Mouse (Mus musculus): ENCODE results near the gene Tmem170b. TPM values are rescaled to one million over a fixed set of nuclear protein-coding genes. Genes with fewer than 3 reads are reported as not detected.
A peak's percentile ranks its signal among the peaks of the same experiment; 100 is the strongest.

Gene Tmem170b
- polyA plus RNA-seq (2012; rRNA removed) = 19.9 and 21.6 TPM in 2 replicates

DNA sequence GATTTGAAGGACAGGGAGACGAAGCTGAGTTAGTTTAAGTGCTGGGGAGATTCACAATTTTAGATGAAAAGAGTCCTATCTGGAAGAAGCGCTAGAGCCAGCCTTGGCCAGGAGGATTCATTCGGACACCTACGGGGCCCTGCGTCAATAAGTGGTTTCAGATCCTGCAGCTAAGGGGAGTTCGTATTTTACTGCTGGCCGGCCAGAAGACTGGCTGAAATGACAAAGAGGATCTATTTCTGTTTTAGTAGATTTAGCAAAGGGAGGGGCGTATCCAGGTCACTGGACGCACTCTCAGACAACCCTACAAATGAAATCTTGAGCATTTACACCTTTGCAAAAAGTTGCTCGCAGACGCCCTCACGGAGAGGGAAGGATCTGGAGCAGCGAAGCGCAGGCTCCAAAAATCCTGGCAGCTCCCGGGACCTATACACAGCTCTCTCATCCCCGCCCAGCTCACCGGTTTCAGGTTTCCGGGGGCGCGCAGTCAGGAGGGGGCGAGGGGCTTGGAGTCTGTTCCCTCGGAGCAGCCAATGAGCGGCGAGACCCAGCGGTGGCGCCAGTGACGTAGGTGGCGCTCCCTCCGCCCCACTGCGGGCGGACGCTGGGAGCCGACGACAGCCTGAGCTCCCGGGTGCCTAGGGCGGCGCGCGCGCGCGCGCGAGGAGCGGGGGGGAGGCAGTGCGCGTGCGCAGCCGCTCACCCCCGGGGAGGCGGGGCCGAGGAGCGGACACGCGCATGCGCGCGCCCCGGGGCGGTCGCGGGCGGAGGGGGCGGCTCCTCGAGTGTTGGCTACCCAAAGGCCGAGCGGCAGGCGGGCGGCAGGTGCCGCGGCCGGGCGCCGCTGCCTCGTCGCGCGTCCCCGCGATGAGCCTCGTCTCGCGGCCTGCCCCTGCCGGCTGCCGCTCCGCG lies at the start of gene Tmem170b:
TSS of gene Tmem170b (plus strand) at position 809 of the 912 bp plus-strand sequence.
- peak; percentile 98 to 99 for DNase-seq
- TF ChIP-seq POLR2A (IDR thresholded peaks at IDR 0.05; ENCODE audit: borderline replicate concordance, insufficient read depth, low read length) (peak; percentile 51), CTCF (IDR thresholded peaks at IDR 0.05; ENCODE audit: borderline replicate concordance, insufficient read depth, low read depth, low read length) (no peak)
- WGBS = under 1% methylated on average over 79 of the region's 87 CpGs

GRCm38 (mm10) chr13:41561024-41561423 lies 44.7 kb upstream of the Tmem170b start:
- TF ChIP-seq POLR2A (IDR thresholded peaks at IDR 0.05; ENCODE audit: borderline replicate concordance, insufficient read depth, low read length) (no peak), CTCF (IDR thresholded peaks at IDR 0.05; ENCODE audit: borderline replicate concordance, insufficient read depth, low read depth, low read length) (no peak)
- no peak for DNase-seq
- no peaks in the 10 kb centered on the region for H3K27me3 ChIP-seq (ENCODE audit: control insufficient read depth, insufficient read depth, low read length)
- no peak overlapping the region for H3K27ac ChIP-seq (ENCODE audit: insufficient read depth, low read length)
- no peaks in the 10 kb centered on the region for H3K4me1 ChIP-seq (ENCODE audit: control insufficient read depth, insufficient read depth, low read length)
- 77% methylated on average over 4 of the region's 4 CpGs for WGBS
- no peak overlapping the region for H3K4me3 ChIP-seq (replicated peaks; ENCODE audit: insufficient read depth, low read depth, low read length)

More for the DNA sequence above, at the start of gene Tmem170b:
- Histone ChIP-seq H3K4me3 (replicated peaks; ENCODE audit: insufficient read depth, low read depth, low read length) (peak within 1 kb of the TSS; percentile 84), H3K27ac (ENCODE audit: insufficient read depth, low read length) (peak within 1 kb of the TSS; percentile 94), H3K27me3 (ENCODE audit: control insufficient read depth, insufficient read depth, low read length) (no peaks in the 10 kb centered on the region), H3K4me1 (ENCODE audit: control insufficient read depth, insufficient read depth, low read length) (no peaks in the 10 kb centered on the region; the same call in 1 of the 2 replicates)

DNA sequence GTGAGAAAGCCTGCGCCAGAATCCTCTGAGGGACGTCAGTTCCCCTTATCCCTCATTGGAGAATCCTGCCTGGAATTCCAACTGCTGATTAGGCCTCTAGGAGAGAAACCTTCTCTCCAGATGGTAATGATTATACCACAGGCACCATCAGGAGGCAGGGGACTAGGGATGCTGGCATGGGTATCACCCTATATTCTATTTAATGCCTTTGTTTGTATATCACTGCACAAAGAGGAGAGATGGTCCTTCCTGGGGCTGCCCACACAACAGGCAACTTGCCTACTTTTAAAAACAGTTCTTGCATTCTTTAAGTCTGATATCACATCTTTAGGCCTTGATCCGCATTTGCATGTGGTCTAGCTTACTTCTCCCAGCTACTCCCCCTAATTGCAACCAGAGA lies 37.3 kb upstream of the Tmem170b start:
- Histone ChIP-seq H3K4me1 (ENCODE audit: control insufficient read depth, insufficient read depth, low read length) (no peaks in the 10 kb centered on the region), H3K27me3 (ENCODE audit: control insufficient read depth, insufficient read depth, low read length) (no peaks in the 10 kb centered on the region), H3K27ac (ENCODE audit: insufficient read depth, low read length) (no peak overlapping the region), H3K4me3 (replicated peaks; ENCODE audit: insufficient read depth, low read depth, low read length) (no peak overlapping the region)
- no peak for DNase-seq
- 94% methylated on average over 3 of the region's 3 CpGs for WGBS
- no peak for TF ChIP-seq CTCF (IDR thresholded peaks at IDR 0.05; ENCODE audit: borderline replicate concordance, insufficient read depth, low read depth, low read length)
- no peak for TF ChIP-seq POLR2A (IDR thresholded peaks at IDR 0.05; ENCODE audit: borderline replicate concordance, insufficient read depth, low read length)

DNA sequence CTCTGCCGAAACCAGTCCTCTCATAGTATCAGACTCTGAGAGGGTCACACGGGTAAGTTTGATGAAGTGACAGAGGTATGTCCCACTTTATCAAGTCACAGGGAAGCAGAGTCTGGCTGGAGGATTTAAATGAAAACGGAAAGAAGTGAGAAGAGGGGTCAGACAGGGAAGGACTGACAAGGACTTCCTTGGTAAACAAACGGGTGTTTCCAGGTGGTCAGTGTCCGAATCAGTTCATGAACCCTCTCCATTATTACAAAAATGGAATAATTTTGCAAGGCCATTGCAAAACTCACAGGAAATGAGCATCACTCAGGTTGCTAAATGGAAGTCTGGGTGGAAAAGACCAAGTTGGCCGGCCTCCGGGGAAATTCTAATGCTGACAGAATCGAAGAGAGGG lies 36.8 kb upstream of the Tmem170b start:
- H3K27me3 ChIP-seq (ENCODE audit: control insufficient read depth, insufficient read depth, low read length) = no peaks in the 10 kb centered on the region
- no peaks in the 10 kb centered on the region for H3K4me1 ChIP-seq (ENCODE audit: control insufficient read depth, insufficient read depth, low read length)
- WGBS = 89% methylated on average over 8 of the region's 8 CpGs
- no peak for TF ChIP-seq POLR2A (IDR thresholded peaks at IDR 0.05; ENCODE audit: borderline replicate concordance, insufficient read depth, low read length)
- H3K4me3 ChIP-seq (replicated peaks; ENCODE audit: insufficient read depth, low read depth, low read length) = no peak overlapping the region
- no peak for DNase-seq
- H3K27ac ChIP-seq (ENCODE audit: insufficient read depth, low read length) = no peak overlapping the region

GRCm38 (mm10) chr13:41569776-41570175 lies 35.9 kb upstream of the Tmem170b start:
- Histone ChIP-seq H3K27ac (ENCODE audit: insufficient read depth, low read length) (no peak overlapping the region), H3K27me3 (ENCODE audit: control insufficient read depth, insufficient read depth, low read length) (no peaks in the 10 kb centered on the region), H3K4me1 (ENCODE audit: control insufficient read depth, insufficient read depth, low read length) (no peaks in the 10 kb centered on the region), H3K4me3 (replicated peaks; ENCODE audit: insufficient read depth, low read depth, low read length) (no peak overlapping the region)
- 70% methylated on average over 3 of the region's 3 CpGs for WGBS
- no peak for TF ChIP-seq CTCF (IDR thresholded peaks at IDR 0.05; ENCODE audit: borderline replicate concordance, insufficient read depth, low read depth, low read length)
- no peak for TF ChIP-seq POLR2A (IDR thresholded peaks at IDR 0.05; ENCODE audit: borderline replicate concordance, insufficient read depth, low read length)
- DNase-seq = no peak

GRCm38 (mm10) chr13:41571368-41572350 lies 34.0 kb upstream of the Tmem170b start:
- no peak overlapping the region for H3K27ac ChIP-seq (ENCODE audit: insufficient read depth, low read length)
- H3K27me3 ChIP-seq (ENCODE audit: control insufficient read depth, insufficient read depth, low read length) = no peaks in the 10 kb centered on the region; the same call in 1 of the 2 replicates
- WGBS = 31% methylated on average over 13 of the region's 13 CpGs
- no peak overlapping the region for H3K4me3 ChIP-seq (replicated peaks; ENCODE audit: insufficient read depth, low read depth, low read length)
- TF ChIP-seq POLR2A (IDR thresholded peaks at IDR 0.05; ENCODE audit: borderline replicate concordance, insufficient read depth, low read length) (no peak), CTCF (IDR thresholded peaks at IDR 0.05; ENCODE audit: borderline replicate concordance, insufficient read depth, low read depth, low read length) (peak; percentile 68; the same call in 1 of the 2 replicates)
- no peaks in the 10 kb centered on the region for H3K4me1 ChIP-seq (ENCODE audit: control insufficient read depth, insufficient read depth, low read length)
- DNase-seq = peak; percentile 52 to 79

GRCm38 (mm10) chr13:41572351-41572735 lies 33.4 kb upstream of the Tmem170b start:
- 26% methylated on average over 4 of the region's 4 CpGs for WGBS
- no peak overlapping the region for H3K27ac ChIP-seq (ENCODE audit: insufficient read depth, low read length)
- TF ChIP-seq POLR2A (IDR thresholded peaks at IDR 0.05; ENCODE audit: borderline replicate concordance, insufficient read depth, low read length) (no peak), CTCF (IDR thresholded peaks at IDR 0.05; ENCODE audit: borderline replicate concordance, insufficient read depth, low read depth, low read length) (no peak)
- DNase-seq = no peak
- no peaks in the 10 kb centered on the region; the same call in 1 of the 2 replicates for H3K27me3 ChIP-seq (ENCODE audit: control insufficient read depth, insufficient read depth, low read length)
- H3K4me1 ChIP-seq (ENCODE audit: control insufficient read depth, insufficient read depth, low read length) = no peaks in the 10 kb centered on the region
- no peak overlapping the region for H3K4me3 ChIP-seq (replicated peaks; ENCODE audit: insufficient read depth, low read depth, low read length)

Data from cerebellum, adult 2 months (tissue).